Mouse (Mus musculus) limb, embryonic 14.5 days (tissue): ENCODE measurements around the gene A830018L16Rik. TPM values are rescaled to one million over a fixed set of nuclear protein-coding genes. Genes with fewer than 3 reads are reported as not detected.

Experiments used
- ATAC-seq: fragments of 200-750 bp; cut with Nextera tagmentation; 2 replicates; pipeline ENCODE4 v1.8.0; 2017; ENCODE audit warnings: low read depth, moderate number of reproducible peaks, moderate TSS enrichment; ENCODE audit not compliant: low FRiP score
- DNase-seq: peaks from one replicate; pipeline ENCODE4 v3.0.0-alpha.2; 2015; ENCODE audit warnings: low spot score
- H3K27ac ChIP-seq: fragments of 300-500 bp; sonication (generic); replicated peaks from 2 replicates; pipeline ENCODE4 v1.5.1; 2014; ENCODE audit warnings: low read depth, mild to moderate bottlenecking, low read length, moderate library complexity, mixed read lengths
- H3K27me3 ChIP-seq: fragments of 300-500 bp; sonication (generic); 2 replicates; pipeline ENCODE4 v1.6.1; 2014; ENCODE audit warnings: low read length, mixed read lengths; ENCODE audit not compliant: control insufficient read depth, insufficient read depth
- H3K36me3 ChIP-seq: fragments of 300-500 bp; sonication (generic); 2 replicates; pipeline ENCODE4 v1.6.1; 2014; ENCODE audit warnings: mild to moderate bottlenecking, low read length, moderate library complexity, mixed read lengths; ENCODE audit not compliant: control insufficient read depth, insufficient read depth
- H3K4me1 ChIP-seq: fragments of 300-500 bp; sonication (generic); 2 replicates; pipeline ENCODE4 v1.6.1; 2014; ENCODE audit warnings: antibody characterized with exemption, low read length, mixed read lengths; ENCODE audit not compliant: control insufficient read depth, insufficient read depth
- H3K4me2 ChIP-seq: fragments of 300-500 bp; sonication (generic); replicated peaks from 2 replicates; pipeline ENCODE4 v1.6.1; 2014; ENCODE audit warnings: low read depth, mild to moderate bottlenecking, low read length, moderate library complexity; ENCODE audit not compliant: severe bottlenecking
- H3K4me3 ChIP-seq: fragments of 300-500 bp; sonication (generic); replicated peaks from 2 replicates; pipeline ENCODE4 v1.5.1; 2014; ENCODE audit warnings: low read length
- H3K9ac ChIP-seq: fragments of 300-500 bp; sonication (generic); 2 replicates; pipeline ENCODE4 v1.6.1; 2014; ENCODE audit warnings: mild to moderate bottlenecking, low read depth, low read length, moderate library complexity; ENCODE audit not compliant: severe bottlenecking
- H3K9me3 ChIP-seq: fragments of 300-500 bp; sonication (generic); 2 replicates; pipeline ENCODE4 v1.6.1; 2016; ENCODE audit warnings: low read length; ENCODE audit not compliant: control insufficient read depth
- POLR2A ChIP-seq: fragments of 200-500 bp; IDR thresholded peaks from 2 replicates; pipeline ENCODE4 v1.8.0; 2012; ENCODE audit warnings: inconsistent platforms, mild to moderate bottlenecking, moderate library complexity, borderline replicate concordance; ENCODE audit not compliant: insufficient read depth, insufficient read length; ENCODE audit errors: extremely low read depth
- WGBS: fragments of 180-500 bp; shearing (Covaris S2); extraction: QIAGEN DNeasy Blood & Tissue Kit; methylation state at CpG from one replicate; pipeline ENCODE4 v1.1.7; 2014; 5-methylcytosine and 5-hydroxymethylcytosine counted together
- polyA plus RNA-seq, 2 experiments: library from polyadenylated mRNA; depleted of rRNA in 1 of 2; stranded (reverse) in 1 of 2; unstranded in 1 of 2; fragments of >200 nt; fragmentation: Nextera tagmentation in 1 of 2; extraction: Ambion mirVana in 1 of 2; gene quantifications; 2 replicates each; pipeline versions ENCODE4 v1.2.1 to v1.2.3; 2012 to 2014

Gene A830018L16Rik
- polyA plus RNA-seq, 2 experiments, result 1.9 to 2.9 TPM

DNA sequence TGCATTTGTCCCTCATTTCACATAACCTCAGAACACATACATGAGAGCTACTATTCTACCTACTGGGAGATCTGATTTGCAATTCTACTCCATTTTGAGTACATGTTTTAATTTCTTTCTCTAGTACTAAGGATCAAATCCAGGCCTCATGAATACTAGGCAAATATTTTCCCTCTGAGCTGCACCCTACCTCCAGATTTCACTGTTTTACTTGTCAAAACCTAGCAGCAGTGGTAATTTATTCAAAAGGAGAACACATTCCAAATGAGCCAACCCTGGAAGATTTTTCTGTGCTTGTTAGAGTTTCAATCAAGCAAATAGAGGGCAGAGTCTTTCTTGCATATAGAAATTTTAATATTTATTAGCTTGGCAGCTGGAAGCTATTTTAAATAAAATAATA, 238.9 kb downstream of the A830018L16Rik start:
- Histone ChIP-seq H3K4me1 (no peaks in the 10 kb centered on the region), H3K9me3 (no peaks in the 10 kb centered on the region)

DNA sequence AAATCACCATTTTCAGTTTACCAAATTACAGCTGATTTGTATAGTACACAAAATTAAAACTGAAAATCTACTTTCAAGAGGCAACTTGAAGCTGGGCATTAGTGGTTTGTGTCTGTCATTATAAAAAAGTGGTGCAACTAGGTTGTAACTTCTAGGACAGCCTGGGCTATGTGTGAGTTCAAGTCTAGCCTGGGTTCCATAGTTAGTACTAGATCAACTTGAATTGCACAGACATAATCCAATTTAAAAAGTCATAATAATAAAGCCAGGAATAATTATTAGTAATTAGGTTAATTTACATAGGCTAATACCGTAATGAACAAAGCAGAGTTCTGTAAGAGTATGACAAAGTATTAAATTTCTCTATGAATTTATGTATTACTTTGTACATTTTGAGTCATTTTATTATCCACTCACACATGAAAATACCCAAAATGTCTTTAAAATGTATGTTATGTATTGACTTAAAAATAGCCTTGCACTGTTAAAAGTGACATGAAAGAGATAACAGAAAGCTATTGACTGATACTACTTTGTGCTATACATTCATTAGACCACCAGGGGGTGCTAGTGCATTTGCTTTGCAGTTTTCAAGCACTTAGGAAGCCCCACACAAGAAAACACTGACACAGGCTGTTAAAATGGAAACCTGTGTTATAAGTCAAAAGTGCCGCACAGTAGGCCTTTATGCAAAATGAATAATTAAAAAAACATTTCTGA, 243.6 kb downstream of the A830018L16Rik start:
- 49% methylated on average over 2 of the region's 2 CpGs for WGBS

More for the DNA sequence above, 238.9 kb downstream of the A830018L16Rik start:
- H3K4me3 ChIP-seq, result no peak overlapping the region
- H3K27me3 ChIP-seq, result no peaks in the 10 kb centered on the region
- TF ChIP-seq POLR2A, result no peak
- no peak overlapping the region for H3K4me2 ChIP-seq
- no peak overlapping the region for H3K27ac ChIP-seq
- no peaks in the 10 kb centered on the region for H3K36me3 ChIP-seq
- H3K9ac ChIP-seq, result no peak overlapping the region
- ATAC-seq (no peak), DNase-seq (no peak)

DNA sequence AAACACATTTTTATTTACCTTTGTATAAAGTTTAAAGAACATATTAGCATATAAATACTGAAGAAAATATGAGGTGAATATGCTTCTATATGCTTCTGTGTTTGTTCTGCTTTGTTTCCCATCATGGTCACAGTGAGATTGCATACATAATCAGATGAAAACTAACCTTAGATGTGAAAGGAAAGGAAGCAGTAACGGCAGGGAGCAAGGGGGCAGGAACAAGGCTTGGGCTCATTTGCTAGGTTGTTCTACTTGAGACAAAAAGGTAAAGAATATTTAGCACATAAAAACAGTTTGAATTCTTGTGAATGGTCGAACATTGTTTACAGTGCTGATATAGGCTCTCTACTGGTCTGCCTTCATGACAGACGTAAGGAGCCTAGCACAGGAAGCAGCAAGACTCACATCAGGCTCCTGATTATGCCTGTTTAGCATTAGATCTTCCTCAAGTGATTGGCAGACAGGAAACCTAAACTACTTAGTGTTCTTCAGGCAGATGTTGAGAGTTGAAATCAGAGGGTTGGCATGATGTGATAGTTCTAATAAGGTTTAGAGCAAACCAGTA, 244.2 kb downstream of the A830018L16Rik start:
- Histone ChIP-seq H3K4me2 (no peak overlapping the region), H3K27ac (no peak overlapping the region), H3K4me3 (no peak overlapping the region), H3K9ac (no peak overlapping the region), H3K36me3 (no peaks in the 10 kb centered on the region), H3K9me3 (peaks cover 6% of the 10 kb centered on the region; the same call in 1 of the 2 replicates), H3K27me3 (no peaks in the 10 kb centered on the region), H3K4me1 (no peaks in the 10 kb centered on the region)
- ATAC-seq, result no peak
- 31% methylated on average over 3 of the region's 3 CpGs for WGBS
- TF ChIP-seq POLR2A, result no peak
- DNase-seq, result no peak

More for the DNA sequence above, 243.6 kb downstream of the A830018L16Rik start:
- H3K9ac ChIP-seq, result no peak overlapping the region
- H3K9me3 ChIP-seq, result peaks cover 6% of the 10 kb centered on the region; the same call in 1 of the 2 replicates
- ATAC-seq (peak; percentile 68), DNase-seq (peak; percentile 94)
- no peak overlapping the region for H3K27ac ChIP-seq
- H3K4me3 ChIP-seq, result no peak overlapping the region
- H3K36me3 ChIP-seq, result no peaks in the 10 kb centered on the region
- H3K4me2 ChIP-seq, result no peak overlapping the region
- H3K4me1 ChIP-seq, result no peaks in the 10 kb centered on the region
- no peak for TF ChIP-seq POLR2A
- no peaks in the 10 kb centered on the region for H3K27me3 ChIP-seq

DNA sequence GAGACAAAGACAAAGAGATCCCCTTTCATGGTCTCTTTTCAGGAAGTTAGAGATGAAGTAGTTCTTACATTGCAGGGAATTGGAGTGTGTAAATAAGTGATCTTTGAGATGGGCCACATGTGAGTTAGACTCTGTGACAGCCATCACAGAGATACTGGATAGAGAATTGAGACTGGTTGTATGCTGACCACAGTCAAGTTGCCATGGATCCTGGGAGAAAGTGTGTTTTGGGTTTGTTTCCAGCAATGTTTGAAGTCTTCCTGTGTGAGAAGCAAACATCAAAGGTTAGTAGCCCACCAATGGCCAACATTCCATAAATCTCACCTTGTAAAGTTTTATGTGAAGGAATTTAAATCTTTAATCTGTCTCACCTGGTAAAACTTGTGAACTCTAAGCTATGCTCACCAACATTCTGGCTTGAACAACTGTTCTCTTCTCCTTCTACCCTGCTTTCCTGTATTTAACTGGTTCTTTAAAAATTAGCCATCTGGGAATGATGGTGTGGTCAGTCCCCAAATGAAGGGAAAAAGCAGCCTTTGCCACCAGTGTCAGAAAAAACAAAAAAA, 330.9 kb downstream of the A830018L16Rik start:
- ATAC-seq, result no peak
- no peaks in the 10 kb centered on the region for H3K9me3 ChIP-seq

DNA sequence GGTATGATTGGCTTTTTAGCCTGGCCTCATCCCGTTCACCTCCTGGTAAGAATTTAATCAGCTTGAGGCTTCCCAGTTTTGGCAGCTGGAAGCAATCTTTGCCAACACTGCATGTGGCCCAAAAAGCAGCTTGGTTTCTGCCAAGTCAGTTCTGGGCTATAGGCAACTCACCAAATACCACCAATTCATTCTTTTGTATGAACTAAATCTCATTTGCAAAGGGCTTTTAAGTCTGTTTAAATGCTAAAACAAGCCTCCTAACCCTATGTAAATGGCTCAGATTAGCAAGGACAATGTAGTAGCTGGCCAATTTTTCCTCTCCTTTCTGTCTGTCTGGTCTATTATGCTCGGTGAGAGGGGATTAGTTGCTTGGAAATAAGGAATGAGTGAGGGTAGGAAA, 334.5 kb downstream of the A830018L16Rik start:
- Histone ChIP-seq H3K9me3 (no peaks in the 10 kb centered on the region), H3K4me2 (no peak overlapping the region), H3K36me3 (no peaks in the 10 kb centered on the region), H3K9ac (no peak overlapping the region), H3K4me3 (no peak overlapping the region), H3K27ac (no peak overlapping the region), H3K4me1 (no peaks in the 10 kb centered on the region), H3K27me3 (no peaks in the 10 kb centered on the region)
- ATAC-seq (no peak), DNase-seq (no peak)
- 43% methylated on average over 2 of the region's 2 CpGs for WGBS
- no peak for TF ChIP-seq POLR2A

More for the DNA sequence above, 330.9 kb downstream of the A830018L16Rik start:
- no peak overlapping the region for H3K9ac ChIP-seq
- TF ChIP-seq POLR2A, result no peak
- H3K4me2 ChIP-seq, result no peak overlapping the region
- no peak overlapping the region for H3K27ac ChIP-seq
- DNase-seq, result peak; percentile 26
- no peak overlapping the region for H3K4me3 ChIP-seq
- no peaks in the 10 kb centered on the region for H3K4me1 ChIP-seq
- no peaks in the 10 kb centered on the region for H3K27me3 ChIP-seq
- no peaks in the 10 kb centered on the region for H3K36me3 ChIP-seq
